Mouse (Mus musculus): ENCODE measurements around the gene Pclo. TPM values are rescaled to one million over a fixed set of nuclear protein-coding genes. Genes with fewer than 3 reads are reported as not detected.
"Not testable (repeated sequence)": the region's sequence is repeated elsewhere in the genome, so short reads cannot be mapped to it uniquely, and the experiment has no call there.

Pclo gene
- total RNA-seq, 2 experiments from 2014 or later: 135 to 141 TPM

DNA sequence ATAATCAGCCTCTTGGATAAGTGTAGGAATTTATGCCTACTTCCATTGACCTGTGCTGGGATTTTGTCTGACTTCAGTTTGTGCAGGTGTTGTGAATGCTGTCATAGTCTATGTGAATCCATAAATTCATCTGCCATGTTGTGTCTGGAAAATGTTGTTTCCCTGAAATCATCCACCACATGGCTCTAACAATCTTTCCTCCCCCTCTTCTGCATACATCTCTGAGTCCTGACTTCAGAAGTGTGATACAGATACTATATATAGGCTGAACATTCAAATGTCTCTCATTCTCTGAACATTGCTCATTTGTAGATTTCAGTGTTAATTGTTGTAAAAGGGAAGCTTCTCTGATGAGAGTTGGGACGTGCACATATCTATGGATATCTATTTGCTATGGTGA is 147.5 kb downstream of the Pclo start:
- DNase-seq (ENCODE audit: low spot score in 2 of 2): peak in 1 of 2 experiments; percentile 63
- intact Hi-C loops (cut with DNase I): no loop called here

DNA sequence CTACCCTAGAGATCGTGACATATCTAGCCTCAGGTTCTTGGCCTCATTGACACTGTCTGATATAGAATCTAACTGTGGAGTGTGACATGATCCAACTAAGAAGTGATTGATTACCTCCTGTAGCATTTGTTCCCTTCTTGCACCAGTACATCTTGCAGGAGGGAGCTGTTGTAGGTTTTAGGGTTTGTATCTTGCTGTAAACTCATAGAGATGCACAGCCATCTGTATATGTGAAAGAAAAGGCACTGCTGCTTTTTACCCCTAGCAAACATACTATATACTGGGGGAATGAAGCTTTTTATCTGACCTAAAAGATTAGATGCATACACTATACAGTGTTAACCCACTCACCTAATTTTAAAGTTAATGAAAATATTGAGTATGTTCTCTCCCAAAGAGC is 147.9 kb downstream of the Pclo start:
- intact Hi-C loops (cut with DNase I): no loop called here
- DNase-seq (ENCODE audit: low spot score in 2 of 2): no peak

DNA sequence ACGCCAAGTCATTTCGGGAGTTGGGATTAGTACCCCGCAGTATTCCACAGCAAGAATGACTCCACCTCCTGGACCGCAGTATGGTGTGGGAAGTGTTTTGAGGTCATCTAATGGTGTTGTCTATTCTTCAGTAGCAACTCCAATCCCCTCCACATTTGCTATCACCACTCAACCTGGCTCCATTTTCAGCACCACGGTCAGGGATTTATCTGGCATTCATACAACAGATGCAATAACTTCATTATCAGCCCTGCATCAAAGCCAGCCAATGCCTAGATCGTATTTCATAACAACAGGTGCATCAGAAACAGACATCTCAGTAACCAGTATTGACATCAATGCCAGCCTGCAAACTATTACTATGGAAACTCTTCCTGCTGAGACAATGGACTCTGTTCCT is 165.7 kb downstream of the Pclo start:
- no peak for DNase-seq (ENCODE audit: low spot score in 2 of 2)
- intact Hi-C loops (cut with DNase I): no loop called here

DNA sequence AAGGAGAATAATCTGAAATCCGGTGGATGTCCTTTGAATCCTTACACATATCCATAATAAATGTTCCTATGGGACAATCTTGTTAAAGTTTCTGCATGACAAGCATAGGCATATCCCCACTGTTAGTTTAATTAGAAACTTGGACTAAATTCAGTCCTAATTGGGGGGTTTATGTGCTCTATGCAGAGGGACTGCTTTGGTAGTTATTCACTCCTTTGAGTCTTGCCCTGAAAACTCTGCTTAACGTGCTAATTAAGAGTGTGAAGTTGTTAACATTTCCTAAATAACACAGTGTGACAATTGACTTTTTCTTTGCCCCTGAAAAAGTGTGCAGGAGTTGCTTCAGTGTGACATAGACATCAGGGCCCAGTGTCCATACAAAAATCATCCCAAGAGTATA is 177.3 kb downstream of the Pclo start:
- intact Hi-C loops (cut with DNase I): no loop called here
- no peak for DNase-seq (ENCODE audit: low spot score in 2 of 2)

DNA sequence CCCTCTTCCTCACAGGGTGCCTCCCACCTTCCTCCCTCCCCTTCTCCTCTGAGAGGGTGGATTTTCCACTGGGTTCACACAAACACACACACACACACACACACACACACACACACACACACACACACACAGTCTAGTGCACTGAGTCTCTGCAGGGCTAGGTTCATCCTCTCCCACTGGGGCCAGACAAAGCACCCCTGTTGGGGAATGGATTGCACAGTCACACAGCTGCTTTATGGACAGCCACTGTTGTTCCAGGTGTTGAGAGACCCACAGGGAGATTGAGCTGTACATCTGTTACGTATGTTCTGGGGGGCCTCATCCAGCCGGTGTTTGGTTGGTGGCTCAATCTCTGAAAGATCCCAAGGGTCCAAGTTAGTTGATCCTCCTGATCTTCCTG is 182.0 kb downstream of the Pclo start:
- intact Hi-C loops (cut with DNase I): no loop called here
- DNase-seq (ENCODE audit: low spot score in 2 of 2): no peak

DNA sequence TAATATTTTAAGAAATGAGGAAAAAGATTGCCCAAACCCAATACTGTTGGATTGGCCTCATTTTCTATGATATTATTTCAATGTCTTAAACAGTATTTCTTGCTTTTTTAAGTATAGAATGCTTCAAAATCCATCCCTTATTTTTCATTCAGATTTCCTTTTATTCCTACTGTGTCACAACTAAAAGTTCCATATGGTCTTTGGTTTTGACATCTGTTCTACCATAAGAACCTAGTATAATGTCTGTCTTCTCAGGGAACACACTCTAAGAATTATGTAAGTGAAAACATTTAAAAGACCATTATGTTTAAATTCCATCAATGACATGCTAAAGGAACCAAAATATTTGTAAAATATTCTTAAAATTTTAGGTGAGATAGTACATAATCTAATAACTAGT is 186.2 kb downstream of the Pclo start:
- DNase-seq (ENCODE audit: low spot score in 2 of 2): peak in 1 of 2 experiments; percentile 21
- intact Hi-C loops (cut with DNase I): loop anchor here (5.0 kb wide), 1 partner anchor 174 kb away; no protein-coding TSS in a partner anchor

DNA sequence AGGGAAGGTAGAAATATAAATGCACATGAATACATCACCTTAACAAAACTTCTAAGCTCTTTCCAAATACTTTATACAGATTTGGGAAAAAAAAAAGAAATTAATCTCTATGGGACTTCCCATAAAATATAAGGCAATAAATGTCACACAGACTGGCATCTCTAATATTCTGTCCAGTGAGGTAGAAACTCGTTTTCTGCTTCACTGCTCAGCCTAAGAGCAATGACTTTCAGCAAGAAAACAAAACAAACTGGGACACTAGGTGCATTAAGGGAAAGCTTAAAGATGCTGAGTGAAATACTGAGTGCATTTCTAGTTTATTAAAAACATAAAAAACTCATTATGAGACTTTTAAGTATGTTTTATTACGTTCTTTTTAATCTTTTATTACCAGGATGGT is 190.7 kb downstream of the Pclo start:
- intact Hi-C loops (cut with DNase I): no loop called here
- DNase-seq (ENCODE audit: low spot score in 2 of 2): no peak

DNA sequence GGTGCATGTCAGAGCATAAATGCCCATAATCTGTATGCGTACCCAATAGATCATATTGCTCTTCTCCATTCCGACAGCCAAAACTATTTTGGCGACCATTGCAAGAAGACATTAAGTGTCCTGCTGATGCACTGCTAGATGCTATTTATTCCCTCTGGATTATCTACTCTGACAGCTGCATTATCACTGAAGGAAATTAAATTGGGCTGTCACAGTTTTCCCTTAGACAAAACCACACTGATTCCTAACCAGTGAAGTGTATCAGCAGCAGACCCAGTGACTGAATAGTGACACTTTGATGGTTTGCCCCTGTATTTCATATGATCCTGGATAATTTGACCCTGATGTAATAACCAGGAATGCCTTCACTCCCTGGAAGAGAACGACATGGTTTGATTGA is 192.6 kb downstream of the Pclo start:
- intact Hi-C loops (cut with DNase I): no loop called here
- DNase-seq (ENCODE audit: low spot score in 2 of 2): no peak

DNA sequence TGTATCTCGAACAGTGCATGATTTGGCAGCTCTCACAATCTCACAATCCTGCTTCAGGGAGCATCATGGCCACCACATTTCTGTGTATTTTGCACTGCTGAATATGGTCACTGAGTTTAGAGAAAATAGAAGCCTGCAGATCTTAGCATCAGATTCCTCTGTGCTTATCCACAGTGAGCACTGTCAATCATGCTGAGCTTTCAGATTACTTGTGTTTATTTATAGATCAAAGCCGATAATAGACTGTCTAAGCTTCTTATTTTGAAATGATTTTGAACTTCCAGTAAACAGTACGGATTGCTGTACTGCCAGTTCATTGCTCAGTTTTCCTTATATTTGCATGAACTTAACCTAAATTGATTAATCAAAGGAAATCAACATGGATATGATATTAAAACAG is 208.9 kb downstream of the Pclo start:
- DNase-seq (ENCODE audit: low spot score in 2 of 2): no peak
- intact Hi-C loops (cut with DNase I): no loop called here

DNA sequence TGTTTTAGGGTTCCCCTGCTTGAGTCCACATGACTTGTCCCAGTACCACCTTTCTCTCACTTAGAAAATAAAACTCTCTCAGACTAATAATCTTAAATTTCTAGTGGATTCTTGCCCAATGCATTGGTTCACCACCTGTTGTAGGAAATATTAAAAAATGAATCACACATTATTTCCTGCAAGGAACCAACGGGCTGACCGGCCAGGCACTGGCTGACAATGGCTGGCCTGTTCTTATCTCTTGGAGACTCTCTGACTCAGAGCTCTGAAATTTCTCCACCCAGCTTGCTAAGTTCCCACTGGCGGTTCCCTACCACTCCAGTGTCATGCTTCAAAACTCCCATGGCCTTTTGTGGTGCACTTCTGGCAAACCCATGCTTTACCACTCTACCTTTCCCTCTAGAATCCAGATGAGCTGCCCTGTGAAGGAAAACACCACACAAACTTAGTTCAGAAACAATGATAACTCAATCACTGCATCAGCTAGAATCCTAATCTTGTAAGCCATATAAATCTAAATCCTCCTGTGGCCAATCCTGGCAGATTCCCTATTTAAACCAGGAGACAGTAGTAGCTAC is 214.0 kb downstream of the Pclo start:
- intact Hi-C loops (cut with DNase I): no loop called here
- DNase-seq (ENCODE audit: low spot score in 2 of 2): no peak

DNA sequence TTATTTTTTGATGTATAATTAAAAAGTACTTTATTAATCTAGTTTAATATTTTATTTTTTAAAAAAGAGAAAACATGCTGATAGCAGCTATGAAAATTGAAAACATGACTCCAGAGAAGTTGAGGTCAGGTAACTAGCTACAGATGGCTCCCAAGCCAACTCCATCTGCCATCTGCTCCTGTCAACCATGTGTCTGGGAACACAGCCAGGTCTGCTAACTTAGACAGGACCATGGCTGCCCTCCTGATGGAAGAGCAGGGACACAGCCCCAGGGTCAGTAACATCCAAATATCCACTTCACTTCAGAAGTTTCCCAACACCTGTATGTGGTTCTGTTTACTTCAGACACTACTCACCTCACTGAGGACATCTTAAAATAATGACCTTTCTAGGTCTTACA is 236.2 kb downstream of the Pclo start:
- intact Hi-C loops (cut with DNase I): no loop called here
- DNase-seq (ENCODE audit: low spot score in 2 of 2): no peak

DNA sequence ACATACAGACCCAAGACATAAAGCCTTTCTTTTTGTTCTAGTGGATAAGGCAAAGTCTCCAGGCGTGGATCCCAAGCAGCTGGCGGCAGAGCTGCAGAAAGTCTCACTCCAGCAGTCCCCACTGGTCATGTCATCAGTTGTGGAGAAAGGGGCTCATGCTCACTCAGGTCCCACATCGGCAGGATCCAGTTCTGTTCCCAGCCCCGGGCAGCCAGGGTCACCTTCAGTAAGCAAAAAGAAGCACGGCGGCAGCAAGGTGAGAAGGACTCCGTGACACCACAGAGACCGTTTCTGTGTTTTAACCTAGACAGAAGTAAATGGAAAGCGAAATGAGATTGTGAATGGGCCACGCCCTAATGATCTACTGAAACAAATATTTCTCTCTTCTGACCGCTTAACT is 252.0 kb downstream of the Pclo start:
- DNase-seq (ENCODE audit: low spot score in 2 of 2): no peak
- intact Hi-C loops (cut with DNase I): no loop called here

DNA sequence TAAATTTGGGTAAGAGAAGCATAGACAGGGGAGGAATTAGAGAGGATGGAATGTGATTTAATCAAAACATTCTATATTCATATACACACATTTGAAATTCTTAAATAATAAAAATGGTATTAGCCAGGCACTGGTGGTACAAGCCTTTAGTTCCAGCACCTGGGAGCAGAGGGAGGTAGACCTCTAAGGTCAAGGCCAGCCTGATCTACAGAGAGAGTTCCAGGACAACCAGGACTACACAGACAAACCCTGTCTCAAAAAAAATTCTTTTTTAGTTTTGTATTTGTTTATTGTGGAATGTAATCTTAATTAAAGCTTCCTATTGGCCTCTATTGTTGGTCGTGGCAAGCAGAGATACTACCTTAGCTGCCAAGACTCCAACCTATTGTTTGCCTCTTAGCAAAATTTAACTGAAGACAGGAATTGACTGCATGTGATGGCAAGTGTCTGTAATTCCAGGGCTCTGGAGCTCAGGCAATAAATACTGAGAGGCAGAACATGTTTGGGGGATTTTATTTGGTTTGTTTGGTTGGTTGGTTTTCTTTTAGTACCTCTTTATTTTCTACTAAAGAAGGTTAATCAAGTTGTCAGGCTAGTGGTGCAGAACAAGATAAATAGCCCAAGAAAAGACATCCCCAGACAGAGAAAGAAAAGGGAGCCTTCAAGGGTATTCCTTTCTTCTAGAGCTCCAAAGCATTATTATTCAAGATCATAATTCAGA is 267.8 kb downstream of the Pclo start:
- intact Hi-C loops (cut with DNase I): no loop called here
- no peak for DNase-seq (ENCODE audit: low spot score in 2 of 2)

DNA sequence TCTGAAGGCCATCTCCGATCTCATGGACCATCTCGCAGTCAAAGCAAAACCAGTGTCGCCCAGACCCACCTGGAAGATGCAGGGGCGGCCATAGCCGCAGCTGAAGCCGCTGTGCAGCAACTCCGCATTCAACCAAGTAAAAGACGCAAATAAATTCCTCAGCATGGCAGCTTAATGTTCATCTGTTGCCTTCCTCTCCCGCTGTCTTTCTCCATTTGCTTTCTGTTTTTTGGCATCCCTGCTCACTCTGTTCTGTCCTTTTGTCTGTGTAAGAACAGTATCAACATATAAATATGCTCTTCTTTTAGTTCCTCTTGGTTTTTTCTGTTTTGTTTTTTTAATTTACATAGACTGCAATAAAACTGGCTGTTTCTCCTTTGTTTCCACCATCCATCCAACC is 279.2 kb downstream of the Pclo start:
- DNase-seq (ENCODE audit: low spot score in 2 of 2): no peak
- intact Hi-C loops (cut with DNase I): no loop called here

DNA sequence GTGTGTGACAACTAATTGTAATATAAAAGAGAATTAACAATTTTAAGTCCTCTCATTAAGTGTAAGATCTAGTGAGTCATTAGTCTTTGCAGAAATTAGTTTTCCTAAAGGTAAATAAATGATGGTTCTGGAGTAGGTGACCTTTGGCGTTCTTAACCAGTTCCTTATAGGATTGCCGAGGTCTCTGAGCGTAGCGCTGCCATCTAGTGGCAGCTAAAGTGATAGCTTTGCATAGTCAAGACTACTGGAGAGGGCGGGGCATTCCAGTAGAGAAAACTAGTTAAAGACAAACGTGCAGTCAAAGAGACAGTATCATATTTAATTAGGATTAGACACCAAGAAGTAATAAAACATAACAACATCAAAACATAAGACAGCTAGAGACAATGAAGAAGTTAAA is 292.4 kb downstream of the Pclo start:
- peak; percentile 38 to 52 for DNase-seq (ENCODE audit: low spot score in 2 of 2)
- intact Hi-C loops (cut with DNase I): loop anchor here (5.0 kb wide), 2 partner anchors 290 to 415 kb away; no protein-coding TSS in a partner anchor

DNA sequence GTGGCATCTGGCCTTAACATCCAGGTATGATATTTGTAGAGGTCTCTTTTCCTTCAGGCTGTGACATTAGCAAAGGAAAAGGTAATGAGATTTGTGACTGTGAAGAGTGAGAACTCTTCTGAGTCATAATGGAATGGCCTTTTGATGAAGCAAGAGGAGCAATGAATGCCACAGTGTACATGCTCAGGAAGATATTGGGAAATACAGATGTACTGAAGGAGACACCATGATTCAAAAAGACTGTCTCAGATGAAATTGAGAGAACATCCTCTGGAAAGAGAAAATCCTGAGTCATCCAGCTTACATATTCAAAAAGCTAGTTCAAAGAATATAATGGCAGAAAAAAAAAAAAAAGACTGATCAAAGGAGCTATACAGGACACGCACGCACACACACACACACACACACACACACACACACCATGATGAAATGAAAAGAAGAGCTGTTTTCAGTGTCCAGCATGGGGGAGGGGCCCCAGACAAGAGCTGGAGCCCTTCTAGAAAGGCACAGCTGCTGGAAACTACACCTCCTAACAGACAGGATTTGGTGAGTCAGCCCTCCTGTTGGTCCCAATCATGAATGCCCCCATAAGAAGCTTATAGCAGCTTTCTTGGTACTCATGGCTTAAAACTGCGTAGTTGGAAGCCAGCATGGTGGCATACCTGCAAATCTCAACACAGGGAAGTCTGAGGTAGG is 318.6 kb downstream of the Pclo start:
- DNase-seq (ENCODE audit: low spot score in 2 of 2): peak in 1 of 2 experiments; percentile 71
- intact Hi-C loops (cut with DNase I): no loop called here

DNA sequence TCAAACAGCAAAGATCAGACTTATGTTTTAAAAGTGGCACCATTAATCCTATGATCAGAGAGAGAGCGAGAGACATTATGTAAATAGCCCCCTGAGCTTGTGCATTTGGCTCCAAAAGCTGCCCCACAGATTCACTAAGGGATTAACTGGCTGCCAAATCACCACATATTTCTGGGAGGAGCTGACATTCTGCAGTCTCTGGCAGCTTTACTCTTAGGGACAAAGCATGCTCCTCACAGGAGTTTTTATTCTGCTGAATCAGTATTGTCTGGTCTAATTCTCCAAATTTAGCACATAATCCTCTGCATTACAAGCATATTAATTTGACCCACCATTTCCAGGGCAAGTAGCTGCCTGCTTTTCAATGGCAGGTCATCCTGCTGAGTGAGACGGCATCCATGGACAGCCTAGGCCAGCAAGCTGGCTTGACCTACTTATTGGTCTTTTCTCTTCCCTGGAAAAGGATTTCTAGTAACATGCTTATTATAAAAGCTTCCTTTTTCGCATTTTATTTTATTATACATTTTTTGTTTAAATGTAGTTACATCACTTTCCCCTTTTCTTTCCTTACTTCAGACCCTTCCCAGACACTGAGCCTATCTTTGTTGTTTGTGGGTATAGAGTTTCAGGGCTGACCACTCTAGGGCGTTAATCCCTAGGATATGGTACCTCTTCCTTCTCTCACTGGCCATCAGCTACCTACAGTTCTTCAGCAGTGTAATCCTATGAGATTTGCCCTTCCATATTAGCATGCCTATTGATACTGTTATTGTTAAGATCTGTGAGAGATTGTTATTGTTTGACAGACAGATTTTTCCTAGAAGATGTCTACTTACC is 319.7 kb downstream of the Pclo start:
- DNase-seq (ENCODE audit: low spot score in 2 of 2): peak in 1 of 2 experiments; percentile 43

DNA sequence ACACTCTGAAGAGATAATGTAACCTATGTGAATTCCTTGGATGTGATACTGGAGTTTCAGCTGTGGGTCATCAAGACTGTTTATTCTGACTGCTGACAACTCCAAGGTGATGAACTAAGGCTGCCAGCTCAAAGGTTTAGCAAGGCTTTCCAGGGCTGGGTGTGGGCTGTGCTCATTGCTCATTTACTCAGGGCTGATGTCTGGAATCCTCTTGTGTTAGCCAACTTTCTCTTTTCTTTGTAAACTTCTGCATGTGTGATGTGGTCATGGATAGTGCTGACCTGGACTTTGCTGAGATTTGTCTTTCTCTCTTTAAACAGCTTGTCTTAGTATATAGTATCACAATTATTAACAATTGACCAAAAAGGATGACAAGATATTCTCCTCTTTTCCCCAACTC is 338.9 kb downstream of the Pclo start:
- intact Hi-C loops (cut with DNase I): no loop called here
- no peak for DNase-seq (ENCODE audit: low spot score in 2 of 2)

More for the DNA sequence above, 319.7 kb downstream of the Pclo start:
- intact Hi-C loops (cut with DNase I): no loop called here

DNA sequence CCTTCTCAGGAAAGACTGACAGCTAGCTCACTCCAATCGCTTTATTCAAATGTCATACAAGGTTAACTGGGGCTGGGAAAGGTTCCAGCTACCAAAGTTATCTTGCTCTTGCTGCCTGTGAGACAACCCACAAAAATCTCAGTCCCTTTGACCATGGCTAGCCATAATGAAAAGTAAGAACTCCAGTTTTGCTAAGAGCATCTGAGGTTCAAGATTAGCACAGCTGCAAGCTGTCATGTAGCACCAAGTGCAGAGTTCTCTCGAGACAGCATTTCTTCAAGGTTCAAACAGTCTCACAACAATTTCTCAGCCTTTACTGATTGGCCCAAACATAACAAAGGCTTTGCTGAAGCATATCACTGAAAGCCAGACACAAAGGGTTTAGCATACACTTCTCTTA is 370.6 kb downstream of the Pclo start:
- intact Hi-C loops (cut with DNase I); DNase-seq (ENCODE audit: low spot score in 2 of 2): not testable (repeated sequence)

DNA sequence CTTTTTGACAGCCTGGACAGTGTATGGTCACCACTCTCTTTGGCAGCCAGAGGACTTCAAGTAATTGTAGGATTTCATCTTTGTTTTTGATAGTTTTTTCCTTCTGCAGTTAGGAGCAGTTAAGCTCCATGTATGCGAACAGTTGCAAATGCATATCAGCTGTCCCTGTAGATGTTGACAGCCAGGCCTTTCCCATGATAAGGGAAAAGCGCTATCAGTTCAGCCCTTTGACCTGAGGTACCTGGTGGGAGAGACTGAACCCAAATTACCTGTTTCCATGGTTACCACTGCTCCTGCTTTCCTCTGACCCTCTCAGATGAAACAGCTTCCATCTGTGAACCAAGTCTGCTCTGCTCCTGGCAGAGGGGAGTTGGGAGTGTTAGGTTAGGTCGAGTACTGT is 377.5 kb downstream of the Pclo start:
- no peak for DNase-seq (ENCODE audit: low spot score in 2 of 2)
- intact Hi-C loops (cut with DNase I): no loop called here
